Mouse (Mus musculus): ENCODE measurements around the gene Prcp.

DNA sequence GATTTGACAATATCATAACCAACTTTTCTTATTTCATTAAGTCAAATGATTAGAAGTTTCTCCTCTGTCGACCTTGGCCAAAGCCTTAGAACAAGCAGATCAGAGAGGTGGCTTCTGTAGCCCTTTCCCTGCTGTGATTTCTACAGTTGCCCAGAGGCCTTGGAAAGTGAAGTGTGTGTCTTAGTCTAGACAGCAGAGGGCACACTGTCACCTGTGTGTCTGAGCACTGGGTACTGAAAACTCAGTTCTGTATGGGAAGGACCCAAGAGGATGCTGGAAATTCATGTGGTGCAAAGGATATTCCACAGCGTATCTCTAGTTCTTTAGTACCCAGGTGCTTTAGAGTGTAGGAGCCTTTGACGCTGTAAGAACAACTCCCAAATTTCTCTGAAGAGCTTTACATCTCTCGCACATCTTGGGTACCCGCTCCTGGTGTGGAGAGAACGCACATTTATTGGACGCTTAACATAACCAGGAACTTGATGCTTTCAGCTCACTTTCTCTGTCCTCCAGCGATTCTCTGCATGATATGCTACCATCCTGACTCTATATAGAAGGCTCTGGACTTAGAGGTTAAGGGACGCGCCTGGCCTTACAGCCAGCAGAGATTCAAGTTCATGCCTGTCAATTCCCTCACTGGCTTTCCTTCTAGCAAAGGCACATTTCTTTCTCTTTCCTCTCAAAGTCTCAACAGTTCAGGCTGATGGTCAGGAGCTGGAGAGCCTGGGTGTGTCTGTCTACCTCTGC, 93.3 kb downstream of the Prcp start:
- peak; percentile 70 for TF ChIP-seq CTCF (IDR thresholded peaks at IDR 0.05)
- no peak for TF ChIP-seq EP300 (IDR thresholded peaks at IDR 0.05)

Data from lung, postnatal 0 days (tissue).